Mouse (Mus musculus) small intestine, adult 2 months (tissue): Measurements from ENCODE around the gene Kat2a. TPM values are rescaled to one million over a fixed set of nuclear protein-coding genes. Genes with fewer than 3 reads are reported as not detected.
A peak's percentile ranks its signal among the peaks of the same experiment; 100 is the strongest.

Experiments
- H3K27ac ChIP-seq: fragments of 200-500 bp; 2 replicates; pipeline ENCODE4 v1.5.1; 2012; ENCODE audit warnings: low read depth, low read length, control low read depth, inconsistent platforms; ENCODE audit not compliant: insufficient read depth
- H3K27me3 ChIP-seq: fragments of 200-500 bp; 2 replicates; pipeline ENCODE4 v1.6.1; 2012; ENCODE audit warnings: mild to moderate bottlenecking, moderate library complexity, low read length, inconsistent platforms; ENCODE audit not compliant: control insufficient read depth, insufficient read depth
- H3K36me3 ChIP-seq: fragments of 200-500 bp; 2 replicates; pipeline ENCODE4 v1.6.1; 2012; ENCODE audit warnings: mild to moderate bottlenecking, low read length, control low read depth, inconsistent platforms; ENCODE audit not compliant: control insufficient read depth, insufficient read depth
- H3K4me1 ChIP-seq: fragments of 200-500 bp; 2 replicates; pipeline ENCODE4 v1.6.1; 2012; ENCODE audit warnings: low read length, inconsistent platforms, mixed read lengths; ENCODE audit not compliant: control insufficient read depth, insufficient read depth, insufficient read length
- H3K4me3 ChIP-seq: fragments of 200-500 bp; 2 replicates; pipeline ENCODE4 v1.5.1; 2012; ENCODE audit warnings: low read depth, mild to moderate bottlenecking, control low read depth, inconsistent platforms, low read length, moderate library complexity
- CTCF ChIP-seq: fragments of 200-500 bp; IDR thresholded peaks from 2 replicates; pipeline ENCODE4 v1.5.1; 2012; ENCODE audit warnings: low read depth, mild to moderate bottlenecking, control low read depth, inconsistent platforms, low read length, moderate library complexity, mixed read lengths; ENCODE audit not compliant: insufficient replicate concordance, insufficient read length; ENCODE audit errors: extremely low read depth
- POLR2A ChIP-seq: fragments of 200-500 bp; IDR thresholded peaks from 2 replicates; pipeline ENCODE4 v1.6.1; 2012; ENCODE audit warnings: low read depth, mild to moderate bottlenecking, control low read depth, inconsistent platforms, low read length, moderate library complexity
- WGBS: fragments of 180-500 bp; shearing (Covaris S2); methylation state at CpG from one replicate; pipeline ENCODE4 v1.1.7; 2018; 5-methylcytosine and 5-hydroxymethylcytosine counted together
- polyA plus RNA-seq: library from polyadenylated mRNA; depleted of rRNA; stranded (reverse); fragments of >200 nt; gene quantifications from 2 replicates; pipeline ENCODE4 v1.2.3, GENCODE M21; 2012

Kat2a gene
- polyA plus RNA-seq, 1 experiment, result 12.2 TPM

- no peaks in the 10 kb centered on the region for H3K27me3 ChIP-seq
- peaks cover 13% of the 10 kb centered on the region; the same call in 1 of the 2 replicates for H3K36me3 ChIP-seq
- peak; percentile 76; the same call in 1 of the 2 replicates for TF ChIP-seq CTCF
- TF ChIP-seq POLR2A, result no peak
- peaks cover 15% of the 10 kb centered on the region for H3K4me1 ChIP-seq
- WGBS, result 39% methylated on average over 19 of the region's 19 CpGs
- 0 out of 2 replicates have a peak overlapping the region, but pooled peaks have one; percentile 14 for H3K27ac ChIP-seq
- peak overlapping the region; percentile 52; the same call in 1 of the 2 replicates for H3K4me3 ChIP-seq
These were observed 10.0 kb downstream of the Kat2a start for GRCm38 (mm10) chr11:100702081-100702851.

- peak overlapping the region; percentile 51 for H3K4me3 ChIP-seq
These were observed 11.0 kb downstream of the Kat2a start for GRCm38 (mm10) chr11:100701301-100701700.

GRCm38 (mm10) chr11:100700710-100701109 is 11.6 kb downstream of the Kat2a start:
- Histone ChIP-seq H3K27ac (no peak overlapping the region), H3K4me1 (peaks cover 15% of the 10 kb centered on the region), H3K4me3 (no peak overlapping the region)

More at GRCm38 (mm10) chr11:100701301-100701700, 11.0 kb downstream of the Kat2a start:
- Histone ChIP-seq H3K4me1 (peaks cover 15% of the 10 kb centered on the region), H3K27me3 (no peaks in the 10 kb centered on the region), H3K36me3 (peaks cover 10% of the 10 kb centered on the region; the same call in 1 of the 2 replicates), H3K27ac (no peak overlapping the region)
- TF ChIP-seq CTCF, result no peak
- WGBS, result 17% methylated on average over 14 of the region's 14 CpGs

GRCm38 (mm10) chr11:100697921-100698320 is 14.3 kb downstream of the Kat2a start:
- TF ChIP-seq POLR2A (no peak), CTCF (no peak)
- Histone ChIP-seq H3K36me3 (peaks cover 4% of the 10 kb centered on the region; the same call in 1 of the 2 replicates), H3K27ac (no peak overlapping the region), H3K4me1 (peaks cover 2% of the 10 kb centered on the region), H3K27me3 (no peaks in the 10 kb centered on the region), H3K4me3 (no peak overlapping the region)
- WGBS, result 84% methylated on average over 7 of the region's 7 CpGs

More at GRCm38 (mm10) chr11:100700710-100701109, 11.6 kb downstream of the Kat2a start:
- 80% methylated on average over 3 of the region's 3 CpGs for WGBS
- Histone ChIP-seq H3K36me3 (peaks cover 10% of the 10 kb centered on the region; the same call in 1 of the 2 replicates), H3K27me3 (no peaks in the 10 kb centered on the region)
- no peak for TF ChIP-seq CTCF

- Histone ChIP-seq H3K36me3 (peaks cover 4% of the 10 kb centered on the region; the same call in 1 of the 2 replicates), H3K27me3 (no peaks in the 10 kb centered on the region), H3K27ac (no peak overlapping the region), H3K4me1 (peaks cover 6% of the 10 kb centered on the region; the same call in 1 of the 2 replicates), H3K4me3 (no peak overlapping the region)
- TF ChIP-seq CTCF (peak; percentile 84; the same call in 1 of the 2 replicates), POLR2A (no peak)
- 36% methylated on average over 5 of the region's 5 CpGs for WGBS
These were observed 17.3 kb downstream of the Kat2a start for GRCm38 (mm10) chr11:100694926-100695325.

GRCm38 (mm10) chr11:100693154-100693553 is 19.1 kb downstream of the Kat2a start:
- no peak for TF ChIP-seq POLR2A
- WGBS, result 43% methylated on average over 5 of the region's 5 CpGs

GRCm38 (mm10) chr11:100692164-100692616 is 20.1 kb downstream of the Kat2a start, which contains the start of gene Zfp385c:
Gene Zfp385c (minus strand): TSS chr11:100692455.
- Histone ChIP-seq H3K27ac (no peak within 1 kb of the TSS), H3K4me3 (peak within 1 kb of the TSS; percentile 61), H3K27me3 (no peaks in the 10 kb centered on the region), H3K4me1 (peaks cover 6% of the 10 kb centered on the region; the same call in 1 of the 2 replicates), H3K36me3 (0 out of 2 replicates have a peak, but pooled peaks cover 1% of the 10 kb centered on the region)
- 2% methylated on average over 23 of the region's 23 CpGs for WGBS
- TF ChIP-seq POLR2A (no peak), CTCF (no peak)

More at GRCm38 (mm10) chr11:100693154-100693553, 19.1 kb downstream of the Kat2a start:
- H3K4me1 ChIP-seq, result peaks cover 6% of the 10 kb centered on the region; the same call in 1 of the 2 replicates
- no peak overlapping the region for H3K27ac ChIP-seq
- no peaks in the 10 kb centered on the region for H3K27me3 ChIP-seq
- H3K4me3 ChIP-seq, result no peak overlapping the region
- peaks cover 3% of the 10 kb centered on the region; the same call in 1 of the 2 replicates for H3K36me3 ChIP-seq
